Mouse (Mus musculus): ENCODE measurements around the gene BC024978.

The BC024978 gene

GRCm38 (mm10) chr7:27177942-27178323 is 17.6 kb upstream of the BC024978 start:
- no peak for DNase-seq (ENCODE audit: low read depth, low spot score)

DNA sequence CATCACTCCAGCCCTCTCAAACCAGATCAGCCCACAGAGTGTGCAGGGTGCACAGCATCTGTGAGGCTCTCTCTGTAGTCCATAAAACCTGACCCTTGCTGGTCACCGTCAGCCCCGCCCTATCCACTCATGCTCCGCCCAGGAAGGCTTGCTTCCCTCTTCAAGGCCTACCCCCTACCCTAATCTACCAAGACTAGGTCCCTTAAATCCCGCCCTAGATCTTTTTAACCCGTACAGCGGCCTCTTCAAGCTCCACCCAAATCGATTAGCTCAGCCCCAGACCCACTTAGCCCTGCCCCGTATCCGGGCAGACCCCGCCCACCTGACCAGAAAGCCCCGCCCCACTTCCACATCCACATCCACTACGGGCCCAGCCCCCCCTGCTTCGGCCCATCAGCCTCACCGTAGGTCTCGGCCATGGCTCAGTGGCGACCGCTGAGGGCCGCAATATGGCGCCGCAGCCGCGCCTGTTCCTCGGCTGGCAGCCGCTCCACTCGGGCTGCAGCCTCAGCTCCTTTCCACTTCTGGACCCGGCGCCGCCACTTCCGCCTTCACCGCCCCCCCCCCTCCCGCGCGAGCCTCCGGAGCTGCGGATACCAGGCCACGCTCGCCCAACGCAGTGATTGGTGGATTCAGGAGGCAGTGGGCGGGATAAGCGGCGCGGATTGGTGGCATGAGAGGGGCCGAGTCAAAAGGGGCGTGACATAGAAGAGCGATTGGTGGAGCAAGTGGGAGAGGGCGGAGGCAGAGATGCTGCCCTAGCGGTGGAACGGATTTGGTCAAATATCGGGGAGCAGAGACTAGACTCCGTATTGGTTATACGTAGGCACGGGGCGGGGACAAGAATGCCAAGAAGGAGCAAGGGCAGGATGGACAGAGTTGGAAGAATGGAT is 17.0 kb upstream of the BC024978 start, which contains the start of gene Rab4b:
Rab4b (minus strand) TSS at position 573 of the 893 bp plus-strand sequence.
- DNase-seq (ENCODE audit: low read depth, low spot score) = peak; percentile 100

DNA sequence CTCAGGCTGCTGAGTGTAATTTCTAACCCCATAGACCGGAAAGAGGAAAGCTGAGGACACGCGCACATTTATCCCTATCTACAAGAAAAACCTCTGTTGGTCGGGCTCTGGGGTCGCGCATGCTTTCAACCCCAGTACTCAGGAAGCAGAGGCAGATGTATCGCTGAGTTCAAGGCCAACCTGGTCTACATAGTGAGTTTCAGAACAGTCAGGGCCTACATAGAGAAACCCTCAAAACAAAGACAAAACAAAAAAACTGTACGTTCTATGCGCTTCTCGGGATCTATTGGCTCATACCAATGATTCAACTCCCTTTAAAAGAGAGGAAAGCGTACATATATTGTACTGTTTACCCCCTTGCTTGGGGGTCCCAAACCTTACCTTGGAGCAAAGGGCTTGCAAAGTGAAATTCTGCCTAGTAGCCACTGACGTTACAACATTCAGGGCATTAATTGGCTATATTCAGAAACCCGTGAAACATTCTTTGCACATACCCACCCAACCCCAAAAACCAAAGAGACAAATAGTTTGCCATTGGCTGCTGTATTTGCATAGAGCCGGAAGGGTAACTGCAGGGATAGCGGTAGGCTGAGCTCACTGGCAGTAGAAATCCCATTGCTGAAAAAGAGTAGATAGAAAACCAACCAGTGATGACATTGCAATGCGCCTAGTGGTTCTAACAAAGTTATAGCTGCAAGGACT is 16.2 kb upstream of the BC024978 start:
- DNase-seq (ENCODE audit: low read depth, low spot score) = peak; percentile 51

GRCm38 (mm10) chr7:27180036-27180435 is 15.5 kb upstream of the BC024978 start:
- DNase-seq (ENCODE audit: low read depth, low spot score) = no peak

- no peak for DNase-seq (ENCODE audit: low read depth, low spot score)
Measured at GRCm38 (mm10) chr7:27180837-27181695, 14.5 kb upstream of the BC024978 start, which contains the start of the genes Gm21983 and Mia. Gm21983 (minus strand) TSS chr7:27181086. Mia (minus strand) TSS chr7:27181157.

DNA sequence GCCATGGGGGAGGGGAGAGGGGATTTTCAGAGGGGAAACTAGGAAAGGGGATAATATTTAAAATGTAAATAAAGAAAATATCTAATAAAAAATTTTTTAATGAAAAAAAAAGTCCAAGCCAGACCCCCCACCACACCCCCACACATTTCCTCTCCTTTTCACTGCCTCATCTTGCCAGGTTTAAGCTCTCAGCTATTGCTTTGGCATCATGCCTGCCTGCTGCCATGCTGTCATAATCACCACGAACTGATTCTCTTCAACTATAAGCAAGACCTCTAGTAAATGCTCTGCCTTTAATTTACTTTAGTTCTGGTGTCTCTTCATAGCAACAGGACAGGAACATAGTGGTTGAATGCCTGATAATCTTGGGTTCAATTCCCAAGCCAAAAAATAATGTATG is 13.1 kb upstream of the BC024978 start:
- DNase-seq (ENCODE audit: low read depth, low spot score) = no peak

GRCm38 (mm10) chr7:27184964-27185363 is 10.6 kb upstream of the BC024978 start:
- peak; percentile 89 for DNase-seq (ENCODE audit: low read depth, low spot score)

DNA sequence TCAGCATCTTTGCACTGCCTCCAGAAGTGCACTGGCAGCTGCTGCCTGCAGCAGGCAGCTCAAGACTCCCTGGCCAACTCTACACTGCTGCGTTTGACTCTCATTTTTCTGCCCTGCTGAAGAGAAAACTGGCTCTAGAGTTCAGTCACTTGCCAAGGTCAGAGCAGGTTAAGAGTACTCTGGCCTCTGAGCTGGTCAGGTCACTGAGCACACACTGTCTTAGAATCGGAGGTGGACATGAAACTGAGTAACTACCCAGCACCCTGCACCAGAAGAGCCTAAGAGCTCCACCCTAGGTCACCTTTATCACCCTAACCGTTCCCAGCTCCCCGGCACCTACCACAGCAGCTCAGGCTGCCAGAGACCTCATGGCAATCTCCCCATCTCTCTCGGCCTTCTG is 9.6 kb upstream of the BC024978 start:
- DNase-seq (ENCODE audit: low read depth, low spot score) = no peak

DNA sequence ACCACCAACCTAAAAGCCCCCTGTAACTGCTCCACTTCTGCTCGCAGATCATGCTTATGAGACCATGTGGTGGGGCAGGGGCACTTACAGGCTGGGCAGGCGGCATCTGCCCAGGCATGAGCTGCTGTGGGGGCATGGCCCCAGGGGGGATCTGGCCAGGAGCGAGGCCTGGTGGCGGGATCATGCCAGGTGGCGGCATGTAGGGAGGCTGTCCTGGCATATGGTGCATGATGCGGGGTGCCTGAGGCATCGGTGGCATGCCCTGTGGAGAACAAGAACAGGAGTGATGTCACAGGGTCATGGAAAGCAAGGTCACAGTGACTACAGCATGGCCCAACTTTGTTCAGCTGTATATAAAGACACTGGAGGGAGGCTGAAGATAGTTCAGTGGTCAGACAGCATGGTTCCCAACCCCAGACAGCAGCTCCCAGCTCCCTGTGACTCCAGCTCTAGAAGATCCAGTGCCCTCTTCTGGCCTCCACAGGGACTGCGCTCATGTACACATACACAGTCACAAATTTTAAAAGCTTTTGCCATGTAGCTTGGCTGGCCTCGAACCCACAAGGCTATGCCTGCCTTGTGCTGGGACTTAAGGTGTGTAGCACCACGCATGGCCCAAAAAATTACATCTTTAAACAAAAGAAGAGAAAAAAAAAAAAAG is 6.2 kb upstream of the BC024978 start:
- peak; percentile 82 for DNase-seq (ENCODE audit: low read depth, low spot score)

GRCm38 (mm10) chr7:27192434-27192833 is 3.1 kb upstream of the BC024978 start:
- DNase-seq (ENCODE audit: low read depth, low spot score) = no peak

- DNase-seq (ENCODE audit: low read depth, low spot score) = no peak
Measured at GRCm38 (mm10) chr7:27193731-27194130, 1.9 kb upstream of the BC024978 start.

DNA sequence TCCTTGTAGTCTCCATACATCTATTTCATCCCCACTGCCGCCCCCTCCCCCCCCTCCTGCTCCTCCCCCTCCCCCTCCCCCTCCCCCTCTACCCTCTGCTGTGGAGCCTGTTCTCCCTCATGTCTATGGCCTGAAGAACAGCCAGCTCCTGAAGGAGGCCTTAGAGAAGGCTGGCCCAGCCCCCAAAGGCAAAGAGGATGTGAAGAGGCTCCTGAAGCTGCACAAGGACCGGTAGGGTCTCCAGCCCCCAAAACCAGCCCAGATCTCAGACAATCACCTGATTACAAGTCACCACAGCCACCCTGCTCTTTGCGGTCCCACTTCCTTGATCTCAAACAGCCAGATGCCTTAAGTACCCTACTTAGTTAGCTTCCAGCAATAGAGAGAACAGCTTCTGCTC is 1.6 kb downstream of the BC024978 start:
- no peak for DNase-seq (ENCODE audit: low read depth, low spot score)

DNA sequence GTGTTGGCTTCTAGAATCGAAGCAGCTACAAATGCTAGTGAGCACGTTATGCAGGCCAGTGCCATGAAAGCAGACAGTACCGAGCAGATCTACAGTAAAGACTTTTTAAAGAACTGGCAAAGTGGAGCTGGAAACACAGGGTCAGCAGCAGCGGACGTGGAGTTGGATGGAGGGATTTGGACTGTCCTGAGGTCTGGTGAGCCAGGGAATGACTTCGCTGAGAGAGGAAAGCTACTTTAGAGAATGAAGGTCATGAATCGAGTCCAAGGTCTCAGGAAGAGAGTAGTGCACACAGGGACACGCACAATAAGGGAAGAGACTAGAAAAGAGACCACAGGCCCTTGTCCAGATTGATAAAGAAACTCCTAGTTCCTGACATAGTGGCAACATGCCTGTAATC is 2.1 kb downstream of the BC024978 start:
- no peak for DNase-seq (ENCODE audit: low read depth, low spot score)

DNA sequence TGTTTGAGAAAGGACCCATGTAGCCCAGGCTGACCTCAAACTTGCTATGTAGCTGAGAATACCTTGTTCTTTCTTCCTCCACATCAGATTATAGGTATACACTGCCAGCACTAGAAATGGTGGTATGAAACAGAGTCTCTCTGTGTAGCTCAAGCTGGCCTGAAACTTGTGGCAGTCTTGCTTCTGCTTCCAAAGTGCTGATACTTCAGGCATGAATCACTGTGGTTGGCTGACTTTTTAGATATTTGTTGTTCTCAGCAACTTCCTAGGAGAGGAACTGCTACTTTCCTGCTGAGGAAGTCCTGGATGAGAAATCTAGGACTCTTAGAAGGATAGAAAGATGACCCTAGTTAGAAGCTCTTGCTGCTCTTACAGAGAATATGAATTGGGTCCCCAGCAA is 2.8 kb downstream of the BC024978 start:
- DNase-seq (ENCODE audit: low read depth, low spot score) = no peak

DNA sequence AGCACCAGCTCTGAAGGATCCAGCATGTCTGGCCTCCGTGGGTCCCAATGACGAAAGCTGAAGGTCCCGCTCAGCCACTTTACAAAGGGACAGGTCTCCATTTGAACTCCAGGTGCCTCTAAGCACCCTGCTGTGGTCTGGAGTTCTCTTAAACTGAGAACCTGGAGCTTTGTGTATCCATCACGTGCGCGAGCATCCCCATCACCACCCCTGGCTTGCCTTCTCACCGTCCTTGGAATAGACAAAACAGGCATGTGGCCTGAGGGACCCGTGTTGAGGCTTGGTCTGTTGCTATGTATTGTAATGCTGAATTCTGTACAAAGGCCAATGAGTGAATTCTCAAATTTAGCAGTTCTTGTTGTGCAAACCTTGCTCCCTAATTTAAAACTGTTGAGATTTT is 3.2 kb downstream of the BC024978 start:
- peak; percentile 74 for DNase-seq (ENCODE audit: low read depth, low spot score)

DNA sequence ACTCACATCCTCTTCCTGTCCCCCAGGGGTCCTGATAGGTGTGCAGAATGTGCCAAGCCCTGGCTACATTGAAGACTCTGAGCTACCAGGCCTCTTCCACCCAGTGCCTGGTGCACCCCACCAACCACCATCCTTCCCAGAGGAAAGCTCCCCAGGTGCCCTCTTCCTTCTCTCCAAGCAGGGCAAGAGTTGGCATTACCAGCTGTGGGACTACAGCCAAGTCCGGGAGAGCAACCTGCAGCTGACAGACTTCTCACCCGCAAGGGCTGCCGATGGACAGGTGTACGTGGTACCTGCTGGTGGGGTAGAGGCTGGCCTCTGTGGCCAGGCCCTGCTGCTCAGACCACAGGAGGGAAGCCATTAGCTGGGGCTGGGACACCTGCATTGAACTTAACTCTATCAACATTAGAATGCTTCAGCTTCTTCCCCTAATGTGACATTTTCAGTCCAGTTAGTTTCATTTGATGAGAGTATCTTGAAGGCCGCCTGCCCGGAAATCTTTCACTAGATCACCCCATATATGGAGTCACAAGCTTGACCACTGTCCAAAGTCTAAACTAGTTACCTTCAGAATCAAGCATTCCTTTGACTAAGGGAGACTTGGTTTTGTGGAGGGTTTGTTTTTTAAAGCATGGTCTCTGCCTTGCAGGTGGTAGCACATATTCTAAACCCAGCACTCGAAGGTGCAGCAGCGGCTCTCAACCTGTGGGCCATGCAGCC is 8.3 kb downstream of the BC024978 start:
- no peak for DNase-seq (ENCODE audit: low read depth, low spot score)

DNA sequence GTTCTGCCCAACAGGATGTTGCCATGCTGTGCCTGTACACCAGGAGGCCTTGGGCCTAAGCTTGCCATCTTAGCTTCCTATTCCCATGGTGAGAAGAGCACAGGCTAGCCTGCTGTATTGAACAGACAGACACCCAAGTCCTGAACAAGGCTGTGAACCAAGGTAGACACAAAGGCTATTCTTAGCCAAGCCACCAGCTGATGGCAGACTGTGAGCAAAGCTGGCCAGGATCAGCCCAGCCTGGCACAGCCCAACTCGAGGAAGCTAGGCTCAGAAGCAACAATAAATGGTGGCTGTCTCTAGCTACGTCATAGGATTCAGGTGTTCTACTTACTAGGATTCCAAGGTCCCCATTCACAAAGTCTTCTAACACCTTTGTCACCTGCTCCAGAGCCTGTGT is 17.0 kb downstream of the BC024978 start:
- no peak for DNase-seq (ENCODE audit: low read depth, low spot score)

DNA sequence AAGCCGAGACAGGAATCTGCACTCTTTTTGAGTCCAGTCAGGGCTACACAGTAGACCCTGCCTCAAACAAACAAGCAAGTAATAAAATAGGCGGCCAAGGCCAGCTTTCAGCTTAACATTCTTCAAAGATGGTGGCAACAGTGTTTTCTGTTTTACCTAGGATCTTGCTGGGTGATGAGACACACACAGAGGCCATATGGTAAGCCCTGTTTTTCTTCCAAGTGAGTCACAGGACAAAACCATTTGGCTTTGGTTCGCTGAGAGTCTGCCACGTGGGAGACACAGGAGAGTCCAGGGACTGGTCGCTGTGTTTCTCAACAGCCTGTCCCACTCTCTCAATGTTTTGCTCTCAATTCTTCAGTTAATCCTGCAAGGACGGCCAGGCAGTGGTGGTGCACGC is 23.0 kb downstream of the BC024978 start:
- no peak for DNase-seq (ENCODE audit: low read depth, low spot score)

GRCm38 (mm10) chr7:27219937-27220336 is 24.4 kb downstream of the BC024978 start:
- no peak for DNase-seq (ENCODE audit: low read depth, low spot score)

GRCm38 (mm10) chr7:27221939-27222338 is 26.4 kb downstream of the BC024978 start:
- peak; percentile 37 for DNase-seq (ENCODE audit: low read depth, low spot score)

DNA sequence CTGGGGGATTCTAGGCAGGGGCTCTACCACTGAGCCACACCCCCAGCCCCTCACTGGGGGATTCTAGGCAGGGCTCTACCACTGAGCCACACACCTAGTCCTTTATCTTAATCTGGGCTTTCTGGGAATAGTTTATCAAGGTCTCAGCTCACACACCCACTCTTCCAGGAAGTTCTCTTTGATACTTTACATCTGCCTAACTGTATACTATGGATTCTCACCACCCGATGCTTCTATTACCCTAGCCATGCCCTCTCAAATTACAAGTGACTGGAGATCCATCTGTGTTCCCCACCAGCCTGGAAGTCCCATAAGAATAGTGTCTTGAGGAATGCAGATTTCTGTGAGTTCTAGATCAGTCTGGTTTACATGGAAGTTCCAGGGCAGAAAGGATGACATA is 27.0 kb downstream of the BC024978 start:
- peak; percentile 65 for DNase-seq (ENCODE audit: low read depth, low spot score)
